In the genomic region with DNA sequence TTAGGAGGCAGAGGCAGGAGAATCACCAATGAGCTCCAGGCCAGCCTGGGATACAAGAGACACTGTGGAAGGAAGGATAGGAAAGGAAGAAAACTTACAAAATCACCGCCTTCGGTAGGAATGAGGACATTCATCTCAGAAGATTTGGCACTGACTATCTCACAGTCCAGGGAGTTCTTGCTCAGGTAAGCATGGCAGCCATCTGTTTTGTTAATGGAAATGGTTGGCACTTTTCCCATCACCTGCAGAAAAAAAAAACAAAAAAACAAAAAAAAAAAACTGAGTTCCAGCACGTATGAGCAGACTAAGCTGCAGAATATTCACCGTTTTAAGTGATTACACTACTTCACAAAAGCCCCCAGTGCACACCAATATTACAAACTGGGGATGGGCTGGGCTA, we compare ENCODE assay signal across 17 mouse cellular contexts.
"Had no signal": no experiment of that assay in that cellular context is flagged by ENCODE, and none has a peak within 500 bp of the region (broad histone marks: within the 10 kb centered on the region; RNA-seq: fewer than 3 reads in every experiment).

No protein-coding gene starts in this region.

- ATAC-seq: hindbrain, postnatal 0 days; intestine, embryonic 16.5 days; liver, embryonic 12.5 days had no signal

- DNase-seq: gastrocnemius, adult 2 months; gastrocnemius, postnatal 10 days; gastrocnemius, postnatal 25 days; heart, adult 2 months; heart, postnatal 14 days; heart, postnatal 36 days; kidney, adult 11 months; kidney, adult 2 months; kidney, adult 9 months; kidney, postnatal 14 days; kidney, postnatal 36 days; layer of hippocampus, adult 9-11 months; layer of hippocampus, postnatal 36 days; left cerebral cortex, postnatal 4 days had no signal
